Mouse (Mus musculus) spleen, adult 2 months (tissue): Measurements from ENCODE around the gene Chst1.

ENCODE experiments used
- CTCF ChIP-seq: fragments of 200-500 bp; IDR thresholded peaks from 2 replicates; pipeline ENCODE4 v1.5.1; 2011; ENCODE audit warnings: mild to moderate bottlenecking, inconsistent platforms; ENCODE audit not compliant: insufficient read depth, insufficient read length, insufficient replicate concordance; ENCODE audit errors: extremely low read depth
- POLR2A ChIP-seq: fragments of 200-500 bp; IDR thresholded peaks from 2 replicates; pipeline ENCODE4 v1.6.1; 2011; ENCODE audit warnings: low read depth, low read length, inconsistent platforms

DNA sequence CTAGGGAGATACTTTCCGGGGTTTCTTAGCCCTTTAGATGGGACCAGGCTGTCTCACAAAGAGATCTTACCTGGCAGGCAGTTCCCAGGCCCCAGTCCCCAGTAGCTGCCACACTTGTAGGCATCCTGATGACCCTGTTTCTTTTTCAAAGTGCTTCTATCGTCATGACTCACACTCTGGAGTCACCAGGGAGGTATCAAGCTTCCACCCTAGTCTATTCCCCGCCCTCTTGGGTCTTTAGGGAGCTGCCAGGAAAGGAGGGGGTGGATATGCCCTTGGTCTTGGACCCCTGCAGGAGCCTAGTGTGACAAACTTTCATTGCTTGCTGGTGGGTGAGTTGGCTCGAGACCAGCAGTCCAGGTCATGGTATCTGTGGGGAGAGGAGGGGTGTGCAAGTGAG, 1.7 kb downstream of the Chst1 start:
- TF ChIP-seq CTCF = no peak
- no peak for TF ChIP-seq POLR2A
